Mouse (Mus musculus) stomach, embryonic 16.5 days (tissue): Measurements from ENCODE around the gene Zfp846. TPM values are rescaled to one million over a fixed set of nuclear protein-coding genes. Genes with fewer than 3 reads are reported as not detected.
"Not testable (repeated sequence)": the region's sequence is repeated elsewhere in the genome, so short reads cannot be mapped to it uniquely, and the experiment has no call there.

Source experiments
- ATAC-seq: fragments of 200-750 bp; cut with Nextera tagmentation; 2 replicates; pipeline ENCODE4 v1.8.0; 2017; ENCODE audit warnings: moderate number of reproducible peaks, moderate TSS enrichment; ENCODE audit not compliant: insufficient read depth, low FRiP score
- H3K27ac ChIP-seq: fragments of 300-500 bp; sonication (generic); 2 replicates; pipeline ENCODE4 v1.5.1; 2014; ENCODE audit warnings: low read length
- H3K27me3 ChIP-seq: fragments of 300-500 bp; sonication (generic); 2 replicates; pipeline ENCODE4 v1.6.1; 2014; ENCODE audit warnings: low read length, control low read depth, mixed read lengths; ENCODE audit not compliant: control insufficient read depth, insufficient read depth
- H3K36me3 ChIP-seq: fragments of 300-500 bp; sonication (generic); 2 replicates; pipeline ENCODE4 v1.6.1; 2014; ENCODE audit warnings: low read length; ENCODE audit not compliant: control insufficient read depth, insufficient read depth
- H3K4me1 ChIP-seq: fragments of 300-500 bp; sonication (generic); 2 replicates; pipeline ENCODE4 v1.6.1; 2014; ENCODE audit warnings: low read length, control low read depth, mixed read lengths; ENCODE audit not compliant: control insufficient read depth, insufficient read depth
- H3K4me2 ChIP-seq: fragments of 300-500 bp; sonication (generic); 2 replicates; pipeline ENCODE4 v1.6.1; 2014; ENCODE audit warnings: low read depth, low read length, mixed read lengths
- H3K4me3 ChIP-seq: fragments of 300-500 bp; sonication (generic); replicated peaks from 2 replicates; pipeline ENCODE4 v1.5.1; 2014; ENCODE audit warnings: mild to moderate bottlenecking, low read length
- H3K9ac ChIP-seq: fragments of 300-500 bp; sonication (generic); 2 replicates; pipeline ENCODE4 v1.6.1; 2014; ENCODE audit warnings: low read length
- H3K9me3 ChIP-seq: fragments of 300-500 bp; sonication (generic); replicated peaks from 2 replicates; pipeline ENCODE4 v1.6.1; 2016; ENCODE audit warnings: low read length, control low read depth; ENCODE audit not compliant: control insufficient read depth
- WGBS: fragments of 180-500 bp; shearing (Covaris S2); extraction: QIAGEN DNeasy Blood & Tissue Kit; methylation state at CpG from one replicate; pipeline ENCODE4 v1.1.7; 2014; 5-methylcytosine and 5-hydroxymethylcytosine counted together
- polyA plus RNA-seq: library from polyadenylated mRNA; unstranded; fragments of >200 nt; fragmentation: Nextera tagmentation; extraction: Ambion mirVana; gene quantifications from 2 replicates; pipeline ENCODE4 v1.2.1, GENCODE M21; 2015

Gene Zfp846
- polyA plus RNA-seq, 1 experiment from 2014 or later, result 16.9 TPM

DNA sequence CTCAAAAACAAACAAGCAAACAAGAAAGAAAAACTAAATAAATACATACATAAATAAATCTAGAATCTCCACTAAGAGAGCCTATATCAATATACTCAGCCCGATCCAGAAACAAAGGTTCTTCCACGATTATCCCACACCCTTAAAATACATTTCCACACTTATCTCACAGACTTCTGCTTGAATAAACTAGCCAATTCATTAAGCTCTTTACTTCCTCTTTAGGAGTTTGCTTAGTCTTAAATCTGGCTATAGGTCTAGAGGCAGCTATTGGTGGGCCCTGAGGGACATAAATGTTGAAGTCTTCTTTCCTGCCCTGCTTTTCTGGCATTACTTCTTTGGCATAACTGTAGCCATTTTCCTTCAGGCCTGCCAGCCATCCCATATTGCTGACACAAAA is 50.2 kb downstream of the Zfp846 start:
- Histone ChIP-seq H3K9me3 (0 out of 2 replicates have a peak, but pooled peaks cover 3% of the 10 kb centered on the region), H3K4me2 (no peak overlapping the region), H3K9ac (no peak overlapping the region), H3K4me1 (no peaks in the 10 kb centered on the region), H3K36me3 (no peaks in the 10 kb centered on the region), H3K4me3 (no peak overlapping the region), H3K27ac (no peak overlapping the region), H3K27me3 (no peaks in the 10 kb centered on the region)
- WGBS, result 85% methylated on average over 2 of the region's 2 CpGs
- no peak for ATAC-seq

- WGBS, result 90% methylated on average over 8 of the region's 8 CpGs
- ATAC-seq, H3K9ac ChIP-seq: not testable (repeated sequence)
Observed at GRCm38 (mm10) chr9:20635676-20636075, 54.6 kb downstream of the Zfp846 start.

GRCm38 (mm10) chr9:20636256-20636655 is 55.2 kb downstream of the Zfp846 start:
- no peak overlapping the region for H3K4me3 ChIP-seq
- no peaks in the 10 kb centered on the region for H3K27me3 ChIP-seq
- H3K9me3 ChIP-seq, result 0 out of 2 replicates have a peak, but pooled peaks cover 3% of the 10 kb centered on the region
- peaks cover 6% of the 10 kb centered on the region for H3K4me1 ChIP-seq
- 0 out of 2 replicates have a peak, but pooled peaks cover 3% of the 10 kb centered on the region for H3K36me3 ChIP-seq
- 62% methylated on average over 3 of the region's 3 CpGs for WGBS
- H3K9ac ChIP-seq, result no peak overlapping the region
- peak; percentile 30; the same call in 1 of the 2 replicates for ATAC-seq
- no peak overlapping the region for H3K4me2 ChIP-seq
- H3K27ac ChIP-seq, result no peak overlapping the region

More at GRCm38 (mm10) chr9:20635676-20636075, 54.6 kb downstream of the Zfp846 start:
- not testable (repeated sequence) for H3K27me3 ChIP-seq, H3K4me3 ChIP-seq, H3K4me2 ChIP-seq, H3K4me1 ChIP-seq, H3K9me3 ChIP-seq, H3K36me3 ChIP-seq, H3K27ac ChIP-seq

GRCm38 (mm10) chr9:20636790-20637189 is 55.7 kb downstream of the Zfp846 start:
- no peak overlapping the region for H3K9ac ChIP-seq
- 0 out of 2 replicates have a peak, but pooled peaks cover 3% of the 10 kb centered on the region for H3K36me3 ChIP-seq
- H3K27ac ChIP-seq, result no peak overlapping the region
- H3K27me3 ChIP-seq, result no peaks in the 10 kb centered on the region
- 87% methylated on average over 2 of the region's 2 CpGs for WGBS
- 0 out of 2 replicates have a peak, but pooled peaks cover under 1% of the 10 kb centered on the region for H3K9me3 ChIP-seq
- no peak overlapping the region for H3K4me3 ChIP-seq
- H3K4me1 ChIP-seq, result peaks cover 8% of the 10 kb centered on the region
- no peak for ATAC-seq
- H3K4me2 ChIP-seq, result no peak overlapping the region

DNA sequence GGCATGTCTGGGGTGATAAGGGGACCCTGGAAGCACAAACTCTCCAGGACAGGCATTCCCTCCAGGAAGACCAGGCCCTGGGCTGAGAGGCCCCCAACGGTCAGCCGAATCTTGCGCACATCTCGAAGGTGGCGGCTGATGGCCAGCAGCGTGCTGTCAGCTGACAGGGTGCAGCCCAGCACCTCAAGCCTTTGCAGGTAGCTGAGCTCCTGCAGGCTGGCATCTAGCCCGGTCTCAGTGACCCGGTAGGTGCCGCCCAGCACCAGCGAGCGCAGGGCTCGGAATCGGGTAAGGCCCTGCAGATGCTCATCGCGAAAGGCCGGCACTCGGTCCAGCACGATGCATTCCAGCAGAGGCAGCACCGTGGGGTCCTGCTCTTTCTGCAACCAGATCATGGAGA is 57.5 kb downstream of the Zfp846 start:
- H3K4me1 ChIP-seq, result peaks cover 12% of the 10 kb centered on the region
- H3K9ac ChIP-seq, result no peak overlapping the region
- H3K27ac ChIP-seq, result no peak overlapping the region
- ATAC-seq, result no peak
- H3K9me3 ChIP-seq, result no peaks in the 10 kb centered on the region
- no peak overlapping the region for H3K4me2 ChIP-seq
- no peak overlapping the region for H3K4me3 ChIP-seq
- 94% methylated on average over 19 of the region's 19 CpGs for WGBS
- H3K27me3 ChIP-seq, result no peaks in the 10 kb centered on the region
- H3K36me3 ChIP-seq, result 0 out of 2 replicates have a peak, but pooled peaks cover 3% of the 10 kb centered on the region

- H3K36me3 ChIP-seq, result 0 out of 2 replicates have a peak, but pooled peaks cover 3% of the 10 kb centered on the region
- ATAC-seq, result no peak
- no peak overlapping the region for H3K27ac ChIP-seq
- H3K4me2 ChIP-seq, result no peak overlapping the region
- no peak overlapping the region for H3K9ac ChIP-seq
- H3K27me3 ChIP-seq, result no peaks in the 10 kb centered on the region
- H3K4me1 ChIP-seq, result peaks cover 13% of the 10 kb centered on the region
- H3K9me3 ChIP-seq, result no peaks in the 10 kb centered on the region
- no peak overlapping the region for H3K4me3 ChIP-seq
- WGBS, result 83% methylated on average over 4 of the region's 4 CpGs
Observed at GRCm38 (mm10) chr9:20639486-20639885, 58.4 kb downstream of the Zfp846 start.

- H3K4me1 ChIP-seq, result peaks cover 16% of the 10 kb centered on the region
- 14% methylated on average over 6 of the region's 6 CpGs for WGBS
- peak overlapping the region; percentile 94 for H3K27ac ChIP-seq
Observed at GRCm38 (mm10) chr9:20641501-20641900, 60.4 kb downstream of the Zfp846 start.

GRCm38 (mm10) chr9:20642101-20642895 is 61.2 kb downstream of the Zfp846 start, which contains the start of gene Ubl5:
Gene Ubl5, plus strand, starts transcription at chr9:20642878.
- peak within 1 kb of the TSS; percentile 93 for H3K4me3 ChIP-seq
- H3K9me3 ChIP-seq, result no peaks in the 10 kb centered on the region
- H3K36me3 ChIP-seq, result peaks cover 3% of the 10 kb centered on the region; the same call in 1 of the 2 replicates
- whole genome bisulfite sequencing, result under 1% methylated on average over 51 of the region's 51 CpGs
- H3K27me3 ChIP-seq, result no peaks in the 10 kb centered on the region
- H3K9ac ChIP-seq, result peak within 1 kb of the TSS; percentile 90
- peak within 1 kb of the TSS; percentile 88 for H3K4me2 ChIP-seq
- peaks cover 16% of the 10 kb centered on the region for H3K4me1 ChIP-seq
- H3K27ac ChIP-seq, result peak within 1 kb of the TSS; percentile 98
- peak; percentile 94 for ATAC-seq

More at GRCm38 (mm10) chr9:20641501-20641900, 60.4 kb downstream of the Zfp846 start:
- peak overlapping the region; percentile 88 for H3K4me2 ChIP-seq
- no peak for ATAC-seq
- no peaks in the 10 kb centered on the region for H3K9me3 ChIP-seq
- peak overlapping the region; percentile 93 for H3K4me3 ChIP-seq
- no peaks in the 10 kb centered on the region for H3K27me3 ChIP-seq
- H3K9ac ChIP-seq, result peak overlapping the region; percentile 90
- H3K36me3 ChIP-seq, result peaks cover 3% of the 10 kb centered on the region; the same call in 1 of the 2 replicates

GRCm38 (mm10) chr9:20642896-20643466 is 61.9 kb downstream of the Zfp846 start:
- Histone ChIP-seq H3K27me3 (no peaks in the 10 kb centered on the region), H3K4me3 (peak overlapping the region; percentile 93), H3K4me1 (peaks cover 16% of the 10 kb centered on the region), H3K36me3 (peaks cover 3% of the 10 kb centered on the region; the same call in 1 of the 2 replicates), H3K4me2 (peak overlapping the region; percentile 88), H3K27ac (peak overlapping the region; percentile 98), H3K9me3 (no peaks in the 10 kb centered on the region), H3K9ac (peak overlapping the region; percentile 90)
- 1% methylated on average over 30 of the region's 30 CpGs for WGBS
- peak; percentile 80 for ATAC-seq
